Mouse (Mus musculus): ENCODE data around the gene Lhpp.
A peak's percentile ranks its signal among the peaks of the same experiment; 100 is the strongest.

Gene Lhpp

GRCm38 (mm10) chr7:132610468-132611318 lies at the start of gene Lhpp:
Lhpp (plus strand) TSS chr7:132610638.
- DNase-seq = peak; percentile 76 to 89

GRCm38 (mm10) chr7:132565831-132566230 lies 44.6 kb upstream of the Lhpp start:
- DNase-seq = peak; percentile 74 to 81

- no peak for DNase-seq
These were observed 41.6 kb upstream of the Lhpp start for GRCm38 (mm10) chr7:132568817-132569216.

- peak; percentile 89 to 93 for DNase-seq
These were observed 40.4 kb upstream of the Lhpp start for GRCm38 (mm10) chr7:132570071-132570470.

- DNase-seq = peak; percentile 76 to 85
These were observed 39.0 kb upstream of the Lhpp start for GRCm38 (mm10) chr7:132571481-132571880.

GRCm38 (mm10) chr7:132572738-132573137 lies 37.7 kb upstream of the Lhpp start:
- DNase-seq = no peak

- no peak for DNase-seq
These were observed 37.2 kb upstream of the Lhpp start for GRCm38 (mm10) chr7:132573205-132573604.

- DNase-seq = peak; percentile 13 to 64
These were observed 35.8 kb upstream of the Lhpp start for GRCm38 (mm10) chr7:132574646-132575045.

GRCm38 (mm10) chr7:132575623-132576022 lies 34.8 kb upstream of the Lhpp start:
- DNase-seq = peak; percentile 85 to 90

GRCm38 (mm10) chr7:132576116-132576650 lies 34.3 kb upstream of the Lhpp start, which contains the start of gene Oat:
Oat (minus strand) TSS chr7:132576398.
- DNase-seq = peak; percentile 96 to 97

GRCm38 (mm10) chr7:132576891-132577290 lies 33.5 kb upstream of the Lhpp start:
- no peak for DNase-seq

- no peak for DNase-seq
These were observed 29.9 kb upstream of the Lhpp start for GRCm38 (mm10) chr7:132580511-132580910.

- DNase-seq = no peak
These were observed 29.0 kb upstream of the Lhpp start for GRCm38 (mm10) chr7:132581441-132581840.

GRCm38 (mm10) chr7:132585695-132586491 lies 24.5 kb upstream of the Lhpp start:
- no peak for DNase-seq

GRCm38 (mm10) chr7:132587167-132587566 lies 23.3 kb upstream of the Lhpp start:
- no peak for DNase-seq

- peak; percentile 53 to 59 for DNase-seq
These were observed 20.8 kb upstream of the Lhpp start for GRCm38 (mm10) chr7:132589610-132590009.

- DNase-seq = no peak
These were observed 16.7 kb upstream of the Lhpp start for GRCm38 (mm10) chr7:132593762-132594161.

- no peak for DNase-seq
These were observed 16.1 kb upstream of the Lhpp start for GRCm38 (mm10) chr7:132594325-132594724.

- DNase-seq = no peak
These were observed 14.7 kb upstream of the Lhpp start for GRCm38 (mm10) chr7:132595787-132596186.

- no peak for DNase-seq
These were observed 13.7 kb upstream of the Lhpp start for GRCm38 (mm10) chr7:132596557-132597250.

- peak in 1 of 2 experiments; percentile 31 for DNase-seq
These were observed 13.0 kb upstream of the Lhpp start for GRCm38 (mm10) chr7:132597251-132598041.
